Mouse (Mus musculus) left cerebral cortex, postnatal 25 days (tissue): ENCODE results near the gene Mapkap1. TPM values are rescaled to one million over a fixed set of nuclear protein-coding genes. Genes with fewer than 3 reads are reported as not detected.
A peak's percentile ranks its signal among the peaks of the same experiment; 100 is the strongest.
"Not testable (repeated sequence)": the region's sequence is repeated elsewhere in the genome, so short reads cannot be mapped to it uniquely, and the experiment has no call there.

Source experiments
- DNase-seq, 2 experiments: peaks; one replicate each; pipeline ENCODE4 v3.0.0; 2022; ENCODE audit warnings: low spot score in 2 of 2, mixed read lengths in 1 of 2
- intact Hi-C: fragments of 180-260 bp; cut with DNase I; formaldehyde crosslinking; loops from one replicate; pipeline ENCODE4 v1.15.1; 2025
- total RNA-seq, 2 experiments: library from RNA; stranded (reverse); gene quantifications; 2 replicates each; pipeline ENCODE4 v1.2.3; 2021

Gene Mapkap1
- total RNA-seq, 2 experiments from 2014 or later = 73.2 to 73.7 TPM

DNA sequence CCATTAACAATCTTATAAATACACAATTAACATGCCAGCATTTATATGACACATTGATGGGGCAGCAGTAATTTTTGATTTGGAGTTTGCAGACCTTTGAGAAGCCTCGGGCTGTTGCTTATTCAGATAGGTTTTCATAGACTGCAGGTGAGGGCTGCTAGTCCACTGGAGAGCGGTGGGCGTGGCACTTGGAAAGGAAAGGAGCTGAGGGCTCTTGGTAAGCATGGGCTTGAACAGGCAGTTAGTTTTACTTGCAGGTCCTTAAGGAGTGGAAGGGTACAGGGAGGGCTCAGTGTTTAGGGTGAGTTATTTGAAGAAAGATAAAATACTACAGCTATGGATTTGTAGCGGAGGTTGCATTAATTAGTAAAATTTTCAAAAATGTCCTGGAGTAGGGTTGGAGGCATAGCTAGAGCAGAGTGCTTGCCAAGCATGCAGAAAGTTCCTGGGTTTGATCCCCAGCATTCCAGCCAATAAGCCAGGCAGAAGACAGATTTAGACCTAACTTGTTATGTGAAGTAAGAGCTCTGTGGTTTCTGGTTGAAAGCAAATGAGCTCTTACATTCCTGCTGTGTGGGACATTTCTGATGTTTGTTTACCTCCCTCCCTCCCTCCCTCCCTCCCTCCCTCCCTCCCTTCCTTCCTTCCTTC lies 19.1 kb downstream of the Mapkap1 start:
- intact Hi-C loops = no loop called here
- no peak for DNase-seq

DNA sequence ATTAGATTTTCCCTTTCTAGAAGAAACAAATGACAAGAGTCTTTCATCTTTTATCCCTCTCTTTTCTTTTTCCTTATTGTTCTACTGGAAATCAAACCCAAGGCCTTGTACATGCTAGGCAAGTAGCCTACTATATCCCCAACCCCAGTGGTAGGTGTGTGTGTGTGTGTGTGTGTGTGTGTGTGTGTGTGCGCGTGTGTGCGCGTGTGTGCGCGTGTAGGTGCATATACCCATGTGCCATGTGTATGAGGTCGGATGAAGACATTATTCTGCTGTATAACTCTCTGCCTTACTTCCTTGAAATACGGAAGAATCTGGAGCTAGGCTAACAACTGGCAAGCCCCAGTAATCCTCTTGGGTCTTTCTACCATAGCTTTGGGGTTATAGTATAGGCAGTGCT lies 24.1 kb downstream of the Mapkap1 start:
- DNase-seq = no peak
- intact Hi-C loops = no loop called here

DNA sequence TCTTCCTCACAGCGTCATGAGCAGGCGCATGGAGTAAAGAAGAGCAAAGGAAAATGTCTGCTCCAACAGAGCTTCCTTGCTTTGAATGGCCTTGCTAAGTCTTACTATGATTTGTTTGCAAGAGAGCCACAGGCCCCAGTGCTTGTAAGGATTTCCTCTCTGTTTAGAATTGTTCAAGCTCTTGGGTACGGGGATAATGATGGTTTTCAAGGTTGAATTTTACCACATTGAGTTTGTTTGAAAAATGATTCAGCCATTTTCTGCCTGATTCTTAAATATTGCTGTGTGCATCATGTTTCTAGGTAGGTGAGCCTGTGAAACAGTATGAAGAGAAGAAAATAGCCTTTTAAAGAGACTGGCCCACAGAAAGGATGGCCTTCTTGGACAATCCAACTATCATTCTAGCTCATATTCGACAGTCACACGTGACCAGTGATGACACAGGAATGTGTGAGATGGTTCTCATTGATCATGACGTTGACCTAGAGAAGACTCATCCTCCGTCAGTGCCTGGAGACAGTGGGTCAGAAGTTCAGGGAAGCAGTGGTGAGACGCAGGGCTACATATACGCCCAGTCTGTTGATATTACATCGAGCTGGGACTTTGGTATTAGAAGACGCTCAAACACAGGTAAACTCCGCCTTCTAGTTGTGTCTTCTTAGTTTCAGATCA lies 25.3 kb downstream of the Mapkap1 start:
- no peak for DNase-seq
- intact Hi-C loops = no loop called here

DNA sequence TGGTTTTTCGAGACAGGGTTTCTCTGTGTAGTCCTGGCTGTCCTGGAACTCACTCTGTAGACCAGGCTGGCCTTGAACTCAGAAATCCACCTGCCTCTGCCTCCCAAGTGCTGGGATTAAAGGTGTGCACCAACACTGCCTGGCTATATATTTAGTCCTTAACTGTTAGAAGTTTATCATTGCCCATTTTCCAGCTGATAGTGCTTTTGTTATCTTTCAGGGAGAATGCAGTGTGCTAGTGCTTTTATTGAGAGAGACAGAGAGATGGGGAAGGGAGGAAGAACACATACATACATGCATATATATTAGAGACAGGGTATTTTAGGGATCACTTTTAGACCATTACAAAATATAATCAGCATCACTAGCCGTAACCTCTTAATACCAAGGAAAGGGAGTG lies 26.3 kb downstream of the Mapkap1 start:
- intact Hi-C loops = not testable (repeated sequence)

DNA sequence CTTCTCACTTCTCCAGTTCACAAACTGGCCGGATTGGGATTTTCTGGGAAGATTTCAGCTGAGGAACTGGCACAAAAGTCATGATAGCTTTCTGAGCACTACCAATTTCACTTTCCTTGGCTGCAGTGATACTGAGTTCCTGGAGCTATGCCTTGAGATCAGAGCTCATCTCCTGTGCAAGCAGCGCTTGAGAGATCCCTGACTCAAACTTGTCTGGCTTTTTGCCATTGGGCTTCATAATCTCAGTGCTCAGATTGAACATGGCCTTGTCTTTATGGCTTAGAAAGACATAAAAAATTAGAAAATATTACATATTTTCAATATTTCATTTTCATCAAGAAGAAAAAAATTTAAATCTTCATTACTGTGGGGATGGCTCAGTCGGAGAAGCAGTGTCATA lies 29.8 kb downstream of the Mapkap1 start:
- intact Hi-C loops = no loop called here
- no peak for DNase-seq

More for the DNA sequence above, 26.3 kb downstream of the Mapkap1 start:
- DNase-seq = not testable (repeated sequence)

DNA sequence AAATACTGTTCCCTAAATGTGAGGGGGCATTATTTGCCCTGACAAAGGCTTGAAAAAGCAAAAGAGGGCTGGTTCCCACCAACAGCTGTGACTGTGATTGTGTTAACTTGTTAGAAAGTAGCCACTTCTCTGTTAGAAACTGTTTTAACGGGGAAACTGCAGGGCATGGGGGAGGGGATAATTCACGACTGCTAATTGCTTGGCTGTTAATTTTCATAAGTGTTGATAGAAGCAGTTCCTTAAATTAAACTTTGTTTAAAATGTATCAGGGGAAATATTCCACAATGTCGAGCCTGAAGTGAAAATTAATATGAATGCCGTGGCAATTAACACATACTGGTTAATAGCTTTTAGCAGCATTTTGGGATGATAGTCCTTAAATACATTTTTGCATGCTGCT lies 42.2 kb downstream of the Mapkap1 start:
- no peak for DNase-seq

DNA sequence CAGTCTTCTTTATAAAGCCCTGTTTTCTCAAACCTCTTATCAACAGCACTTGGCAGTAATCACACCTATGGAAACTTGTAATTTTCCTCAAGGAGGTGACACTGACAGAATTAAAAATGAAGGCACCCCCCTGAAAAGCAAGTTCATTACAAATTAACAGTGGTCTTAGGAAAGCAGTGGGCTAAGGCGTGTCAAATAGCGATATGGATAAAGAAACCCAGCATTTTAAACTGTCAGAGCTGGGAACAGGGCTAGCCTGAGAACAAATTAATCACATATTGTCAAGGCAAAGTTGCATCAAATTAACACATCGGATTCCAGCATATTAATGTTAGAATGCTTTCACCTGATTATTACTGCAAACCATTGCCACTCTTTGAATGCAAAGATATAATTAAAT lies 55.9 kb downstream of the Mapkap1 start:
- intact Hi-C loops = no loop called here
- no peak for DNase-seq

More for the DNA sequence above, 42.2 kb downstream of the Mapkap1 start:
- intact Hi-C loops = no loop called here

DNA sequence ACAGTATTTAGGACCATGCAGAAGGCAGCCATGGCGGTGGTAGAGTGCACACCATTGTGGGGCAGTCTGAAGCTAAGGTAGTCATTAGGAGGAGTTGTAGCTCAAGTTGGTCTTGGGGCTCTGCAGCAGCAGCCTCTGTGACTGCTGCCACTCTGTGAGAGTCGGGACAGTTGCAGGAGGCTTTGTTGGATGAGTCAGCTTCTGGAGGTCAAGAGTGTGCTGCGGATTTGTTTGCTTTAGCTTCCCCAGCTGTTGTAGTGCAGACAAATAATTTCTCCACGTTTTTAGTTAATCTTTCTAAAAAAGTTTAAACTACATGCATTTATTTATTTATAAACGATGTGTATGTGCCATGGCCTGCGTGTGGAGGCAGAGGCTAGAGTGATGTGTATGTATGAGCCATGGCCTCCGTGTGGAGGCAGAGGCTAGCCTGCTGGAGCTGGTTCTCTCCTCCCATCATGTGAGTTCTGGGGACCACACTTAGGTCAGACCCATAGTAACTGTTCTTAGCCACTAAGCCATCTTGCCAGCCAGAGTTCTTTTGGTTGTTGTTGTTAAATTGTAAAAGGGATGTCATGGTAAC lies 62.1 kb downstream of the Mapkap1 start:
- no peak for DNase-seq
- intact Hi-C loops = no loop called here

DNA sequence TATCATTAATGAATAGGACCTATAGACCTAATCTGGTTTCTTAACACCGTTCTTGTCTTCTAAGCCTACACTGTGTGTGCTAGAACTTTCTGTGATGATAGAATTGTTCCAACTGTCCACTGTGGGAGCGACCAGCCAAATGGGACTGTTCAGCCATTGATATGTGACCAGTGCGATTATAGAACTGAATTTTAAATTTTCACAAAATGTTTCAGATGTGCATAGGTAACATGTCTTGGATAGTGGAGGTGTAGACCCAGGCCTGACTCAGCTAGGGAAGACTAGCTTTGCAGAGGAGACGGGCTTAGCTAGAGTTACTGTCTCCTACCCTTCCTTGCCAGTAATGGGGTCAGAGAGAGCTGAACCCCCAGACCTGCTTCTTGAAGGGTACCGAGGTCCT lies 62.8 kb downstream of the Mapkap1 start:
- intact Hi-C loops = no loop called here
- no peak for DNase-seq

DNA sequence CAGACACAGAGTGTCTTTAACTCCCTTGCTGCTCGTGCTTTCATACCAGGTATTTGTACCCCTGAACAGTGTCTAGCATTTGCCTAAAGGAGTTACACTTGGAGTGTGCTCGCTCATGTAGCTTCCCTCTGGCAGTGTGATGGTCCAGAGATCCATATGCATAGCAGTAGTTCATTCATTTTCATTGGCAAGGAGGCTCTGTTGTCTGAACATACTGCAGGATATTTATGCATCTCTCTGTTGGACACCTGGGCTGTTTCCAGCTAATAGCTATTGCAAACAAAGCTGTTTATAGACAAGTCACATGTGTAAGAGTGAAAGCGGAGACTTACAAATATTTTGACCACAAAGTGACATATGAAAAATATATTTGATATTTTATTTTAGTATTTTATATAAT lies 67.2 kb downstream of the Mapkap1 start:
- DNase-seq = no peak
- intact Hi-C loops = no loop called here

DNA sequence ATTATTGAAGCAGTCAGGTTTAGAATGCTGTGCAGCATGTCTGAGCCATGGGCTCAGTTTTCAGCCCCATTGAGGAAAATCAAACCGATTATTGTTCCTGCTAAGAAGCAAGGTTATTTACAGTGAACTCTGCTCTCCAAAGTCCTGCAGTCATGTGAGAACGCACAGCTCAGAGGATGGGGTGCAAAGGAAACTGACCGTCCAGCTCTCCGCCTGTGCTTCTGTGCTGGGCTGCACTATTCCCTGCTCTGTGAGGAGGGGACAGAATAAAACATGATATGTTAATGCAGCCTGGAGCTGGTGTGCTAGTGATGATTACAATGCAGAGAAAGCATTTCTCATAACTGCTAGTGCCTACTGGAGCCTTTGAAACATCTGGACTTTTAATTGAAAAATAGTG lies 74.8 kb downstream of the Mapkap1 start:
- intact Hi-C loops = no loop called here
- DNase-seq = no peak

DNA sequence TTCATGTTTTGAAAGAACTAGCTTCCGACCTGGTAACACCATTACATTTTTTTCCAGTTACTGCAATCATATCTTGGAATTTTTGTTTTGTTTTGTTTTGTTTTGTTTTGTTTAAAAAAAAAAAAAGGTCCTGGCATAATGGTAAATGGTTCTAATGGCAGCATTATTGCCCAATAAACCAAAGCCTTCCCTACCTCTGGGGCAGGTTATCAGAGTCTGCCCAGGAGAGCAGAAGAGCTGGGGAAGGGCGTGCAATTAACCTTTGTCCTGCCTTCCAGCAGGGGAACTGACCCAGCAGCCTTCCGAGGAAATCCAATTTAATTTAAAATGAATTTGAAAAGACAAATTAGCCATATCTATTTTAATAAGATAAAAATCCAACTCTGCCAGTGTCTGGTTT lies 75.5 kb downstream of the Mapkap1 start:
- intact Hi-C loops = no loop called here
- DNase-seq = no peak

DNA sequence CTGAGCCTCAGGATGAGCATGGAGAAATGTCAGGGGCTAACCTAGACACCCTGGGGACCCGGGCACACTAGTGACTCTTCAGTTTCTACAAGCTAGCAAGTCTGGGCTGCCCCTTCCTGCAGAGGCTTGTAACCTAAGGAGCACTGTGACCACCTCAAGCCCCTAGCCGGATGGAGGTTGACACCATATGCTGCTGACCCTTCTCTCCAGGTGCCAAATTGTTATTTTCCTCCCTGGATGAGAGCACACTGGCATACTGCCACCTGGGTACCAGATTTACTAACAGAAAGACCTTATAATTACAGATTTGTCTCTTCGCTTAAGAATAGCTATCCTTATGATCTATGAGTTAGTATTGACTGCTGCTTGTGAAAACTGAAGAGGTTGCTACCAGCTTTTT lies 76.0 kb downstream of the Mapkap1 start:
- intact Hi-C loops = no loop called here
- DNase-seq = no peak

DNA sequence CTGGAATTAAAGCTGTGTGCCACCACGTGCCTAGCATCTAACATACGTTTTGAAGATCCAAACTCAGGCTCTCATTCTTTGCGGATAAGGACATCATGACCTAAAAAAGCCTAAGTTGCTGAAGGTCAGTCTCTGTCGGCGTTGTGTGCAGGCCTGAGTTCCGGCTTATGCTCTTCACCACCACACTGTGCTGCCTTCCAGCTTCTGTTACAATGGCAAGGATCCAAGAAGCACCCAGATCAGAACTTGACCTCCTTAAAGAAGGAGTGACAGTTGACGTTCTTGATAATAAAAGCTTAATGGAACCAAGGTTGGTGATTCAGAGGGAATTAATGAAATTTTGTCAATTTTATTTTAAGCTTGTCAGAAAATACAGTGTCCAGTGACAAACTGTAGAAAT lies 80.7 kb downstream of the Mapkap1 start:
- no peak for DNase-seq
- intact Hi-C loops = no loop called here

DNA sequence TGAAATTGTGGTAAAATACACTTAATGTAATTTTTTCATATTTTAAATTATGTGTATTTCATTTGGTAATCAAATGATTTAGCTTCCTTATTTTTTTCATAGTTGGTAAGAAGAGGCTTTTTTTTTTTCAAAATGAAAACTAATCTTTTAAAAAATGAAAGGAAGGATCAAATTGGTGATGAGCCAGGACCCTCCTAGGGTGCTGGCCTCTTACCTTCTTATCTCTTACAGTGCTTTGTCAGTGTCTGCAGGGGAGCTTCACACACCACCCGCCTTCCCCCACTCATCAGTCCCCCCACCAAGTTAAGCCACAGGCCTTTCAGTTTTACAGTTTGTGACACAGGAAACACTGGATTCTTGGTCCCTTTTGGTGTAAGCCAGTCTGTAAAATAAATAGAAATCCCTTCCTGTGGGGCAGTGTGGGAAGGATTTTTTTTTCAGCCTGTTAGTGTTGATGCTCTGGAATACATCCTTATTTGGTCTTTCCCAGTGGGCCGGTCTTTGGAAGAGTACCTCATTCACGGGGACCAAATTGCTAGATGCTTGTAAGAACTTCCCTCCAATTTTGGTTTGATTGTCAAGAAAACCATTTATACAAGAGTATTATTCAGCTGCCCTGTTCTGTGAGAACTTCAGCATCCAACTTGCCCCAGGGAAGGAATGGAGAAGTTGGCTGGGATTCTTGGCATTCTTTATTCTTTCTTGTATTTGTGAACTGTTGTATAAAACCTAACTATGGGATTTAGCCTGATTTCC lies 97.6 kb downstream of the Mapkap1 start:
- intact Hi-C loops = no loop called here
- DNase-seq = peak in 1 of 2 experiments; percentile 4

DNA sequence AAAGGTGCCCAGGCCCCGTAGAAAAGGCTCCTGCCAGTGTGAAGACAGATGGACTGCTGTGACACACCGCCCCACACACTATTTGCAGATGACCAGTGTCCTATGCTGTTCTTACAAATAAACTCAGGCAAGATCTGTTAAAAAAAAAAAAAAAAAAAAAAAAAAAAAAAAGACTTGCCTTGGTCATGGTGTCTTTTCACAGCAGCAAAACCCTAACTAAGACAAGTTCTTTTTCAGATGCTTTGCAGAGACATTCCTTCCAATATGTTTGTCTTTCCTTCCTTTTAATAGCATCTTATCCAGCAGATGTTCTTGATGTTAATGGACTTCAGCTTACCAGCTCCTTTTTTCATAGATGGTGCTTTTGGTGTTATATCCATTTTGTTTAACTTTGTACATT lies 99.6 kb downstream of the Mapkap1 start:
- DNase-seq, intact Hi-C loops: not testable (repeated sequence)

DNA sequence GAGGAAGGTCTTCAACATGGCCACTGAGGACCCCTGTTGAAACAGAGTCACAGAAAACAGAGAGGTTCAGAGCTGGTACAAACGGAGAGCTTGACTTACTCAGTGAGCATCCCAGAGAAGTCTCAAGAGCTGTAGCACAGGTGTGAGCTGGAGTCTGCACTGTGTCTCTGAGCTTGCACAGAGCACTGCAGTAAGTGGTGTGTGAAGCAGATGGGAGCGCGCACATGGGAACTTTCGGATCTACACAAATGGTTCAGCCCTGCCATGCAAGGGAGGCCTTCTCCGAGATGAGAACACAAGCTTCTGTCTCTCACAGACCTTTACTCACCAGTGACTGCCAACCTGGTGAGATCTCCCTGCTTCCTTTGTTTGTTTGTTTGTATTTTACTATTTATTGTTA lies 103.3 kb downstream of the Mapkap1 start:
- intact Hi-C loops = no loop called here
- DNase-seq = no peak

DNA sequence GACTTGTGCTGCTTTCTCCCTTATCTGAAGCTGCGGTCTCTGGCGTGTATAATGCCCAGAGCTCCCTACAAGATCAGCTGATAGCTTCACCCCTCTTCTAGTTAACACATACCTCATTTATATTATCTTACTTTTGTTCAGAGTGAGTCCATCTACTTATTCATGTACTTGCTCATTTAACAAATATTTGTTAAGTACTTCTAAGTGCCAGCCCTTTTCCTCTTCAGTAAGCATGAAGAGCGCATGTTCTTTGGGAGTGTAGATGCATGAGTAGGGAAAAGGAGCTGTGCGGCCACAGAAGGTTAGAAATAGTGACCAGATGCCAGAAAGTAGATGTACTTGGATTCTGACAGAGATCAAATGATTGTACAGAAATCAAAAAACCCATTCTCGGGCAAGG lies 108.7 kb downstream of the Mapkap1 start:
- intact Hi-C loops = loop anchor here (5.0 kb wide), 2 partner anchors 488 to 543 kb away; no protein-coding TSS in a partner anchor
- DNase-seq = no peak

DNA sequence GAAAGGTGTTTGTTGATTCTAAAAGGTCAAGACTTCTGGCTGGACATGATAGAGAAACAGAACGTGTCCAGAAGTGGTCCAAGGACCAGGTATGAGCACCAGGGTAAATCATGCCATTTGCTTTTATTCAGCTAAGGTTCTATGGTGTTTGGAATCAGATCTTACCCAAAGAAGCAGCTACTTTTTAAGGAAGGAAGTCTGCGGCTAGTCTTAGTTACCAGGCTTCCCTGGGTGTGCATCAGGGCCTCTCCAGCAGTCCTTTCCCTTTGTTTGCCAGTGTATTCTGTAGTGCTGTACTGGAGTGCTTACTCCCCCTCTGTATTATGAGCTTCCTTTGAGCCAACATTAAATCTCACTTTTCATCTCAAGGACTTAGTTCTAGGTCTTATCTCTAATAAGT lies 111.5 kb downstream of the Mapkap1 start:
- no peak for DNase-seq
- intact Hi-C loops = loop anchor here (5.0 kb wide), 2 partner anchors 491 to 546 kb away; no protein-coding TSS in a partner anchor

DNA sequence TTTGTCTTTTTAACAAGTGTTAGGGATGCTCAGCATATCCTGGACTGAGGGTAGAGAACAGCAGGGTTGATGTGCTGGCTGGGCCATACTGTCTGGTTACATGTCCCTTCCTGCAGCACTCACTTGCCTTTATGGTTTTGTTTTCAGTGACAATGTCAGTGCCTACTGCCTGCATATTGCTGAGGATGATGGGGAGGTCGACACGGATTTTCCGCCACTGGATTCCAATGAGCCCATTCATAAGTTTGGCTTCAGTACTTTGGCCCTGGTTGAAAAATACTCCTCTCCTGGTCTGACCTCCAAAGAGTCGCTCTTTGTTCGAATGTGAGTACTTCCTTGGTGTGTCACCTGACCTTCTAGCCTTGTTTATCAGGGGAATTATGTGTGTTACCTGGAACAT lies 112.0 kb downstream of the Mapkap1 start:
- no peak for DNase-seq
- intact Hi-C loops = loop anchor here (5.0 kb wide), 2 partner anchors 491 to 546 kb away; no protein-coding TSS in a partner anchor
